Comparison of ENCODE assay signal across 9 mouse cellular contexts in genomic region chr5:97300861-97301260, GRCm38 (mm10).
DNase-seq lines count a peak whose midpoint lies in the region; ATAC-seq lines count a peak whose summit lies in the region.
"Had no signal": no experiment of that assay in that cellular context is flagged by ENCODE, and none has a peak within 500 bp of the region (broad histone marks: within the 10 kb centered on the region; RNA-seq: fewer than 3 reads in every experiment).

No protein-coding gene starts in this region.

- no peaks in the 10 kb centered on the region for H3K4me1 ChIP-seq in hindbrain, embryonic 11.5 days (replicated peaks; ENCODE audit: control insufficient read depth, insufficient read depth, low read length)
- no peaks in the 10 kb centered on the region for H3K4me1 ChIP-seq in hindbrain, embryonic 16.5 days (ENCODE audit: control insufficient read depth, insufficient read depth, low read depth, low read length)
- H3K4me1 ChIP-seq in kidney, embryonic 14.5 days (ENCODE audit: control insufficient read depth, insufficient read depth, low read length), result no peaks in the 10 kb centered on the region

- DNase-seq in hindbrain, embryonic 11.5 days (ENCODE audit: low spot score), result peak; percentile 34
- peak; percentile 92 to 93 for DNase-seq in cerebellum, postnatal 36 days
- peak; percentile 63 to 75 for DNase-seq in layer of hippocampus, postnatal 10 days (ENCODE audit: low spot score in 2 of 2)
- DNase-seq in retina, postnatal 1 day, result peak; percentile 66
- no peak for DNase-seq in adrenal gland, adult 2 months
- no peak for DNase-seq in kidney, adult 11 months
- DNase-seq: heart, postnatal 10 days had no signal

- 44% methylated on average over 5 of the region's 5 CpGs for WGBS in hindbrain, embryonic 11.5 days
- 35% methylated on average over 5 of the region's 5 CpGs for WGBS in hindbrain, embryonic 16.5 days
- 67% methylated on average over 5 of the region's 5 CpGs for WGBS in kidney, embryonic 14.5 days

- H3K27ac ChIP-seq in hindbrain, embryonic 11.5 days (ENCODE audit: low read depth, low read length), result no peak overlapping the region
- H3K27ac ChIP-seq in hindbrain, embryonic 16.5 days (ENCODE audit: low read depth, low read length), result no peak overlapping the region
- no peak overlapping the region for H3K27ac ChIP-seq in kidney, embryonic 14.5 days (ENCODE audit: low read depth, low read length)

- no peak overlapping the region for H3K4me3 ChIP-seq in hindbrain, embryonic 11.5 days (ENCODE audit: low read depth, low read length)
- no peak overlapping the region for H3K4me3 ChIP-seq in hindbrain, embryonic 16.5 days (ENCODE audit: low read length)
- no peak overlapping the region for H3K4me3 ChIP-seq in kidney, embryonic 14.5 days (ENCODE audit: low read length)

- no peaks in the 10 kb centered on the region for H3K36me3 ChIP-seq in hindbrain, embryonic 11.5 days (ENCODE audit: control insufficient read depth, insufficient read depth, low read length)
- no peaks in the 10 kb centered on the region for H3K36me3 ChIP-seq in hindbrain, embryonic 16.5 days (ENCODE audit: control insufficient read depth, insufficient read depth, low read length)
- H3K36me3 ChIP-seq in kidney, embryonic 14.5 days (ENCODE audit: control insufficient read depth, insufficient read depth, low read length), result no peaks in the 10 kb centered on the region

- H3K9me3 ChIP-seq in hindbrain, embryonic 11.5 days (ENCODE audit: control insufficient read depth, low read length), result no peaks in the 10 kb centered on the region
- H3K9me3 ChIP-seq in hindbrain, embryonic 16.5 days (ENCODE audit: control insufficient read depth, low read length), result no peaks in the 10 kb centered on the region
- H3K9me3 ChIP-seq in kidney, embryonic 14.5 days (ENCODE audit: control insufficient read depth, low read length), result no peaks in the 10 kb centered on the region

- no peaks in the 10 kb centered on the region for H3K27me3 ChIP-seq in hindbrain, embryonic 11.5 days (ENCODE audit: control insufficient read depth, insufficient read depth, low read length)
- H3K27me3 ChIP-seq in hindbrain, embryonic 16.5 days (replicated peaks; ENCODE audit: control insufficient read depth, insufficient read depth, low read length), result no peaks in the 10 kb centered on the region
- no peaks in the 10 kb centered on the region for H3K27me3 ChIP-seq in kidney, embryonic 14.5 days (ENCODE audit: control insufficient read depth, insufficient read depth, low read length)

- H3K9ac ChIP-seq in hindbrain, embryonic 11.5 days (ENCODE audit: low read depth, low read length), result no peak overlapping the region
- no peak overlapping the region for H3K9ac ChIP-seq in hindbrain, embryonic 16.5 days (ENCODE audit: low read depth, low read length)
- H3K9ac ChIP-seq in kidney, embryonic 14.5 days (ENCODE audit: low read depth, low read length), result no peak overlapping the region

- ATAC-seq in hindbrain, embryonic 11.5 days (ENCODE audit: low FRiP score), result peak; percentile 64
- ATAC-seq in hindbrain, embryonic 16.5 days, result no peak
- no peak for ATAC-seq in kidney, embryonic 14.5 days (ENCODE audit: low FRiP score, low TSS enrichment)

- no peak overlapping the region for H3K4me2 ChIP-seq in hindbrain, embryonic 11.5 days (replicated peaks; ENCODE audit: low read depth, low read length)
- H3K4me2 ChIP-seq in hindbrain, embryonic 16.5 days (ENCODE audit: low read length), result no peak overlapping the region
- no peak overlapping the region for H3K4me2 ChIP-seq in kidney, embryonic 14.5 days (replicated peaks; ENCODE audit: low read depth, low read length)

Comparison
In these comparisons a context has a peak if more than half of its experiments do, and no peak if none do; other contexts are left out.
1. DNase-seq: peak in hindbrain, embryonic 11.5 days (single experiment), cerebellum, postnatal 36 days (2 of 2), layer of hippocampus, postnatal 10 days (2 of 2) and retina, postnatal 1 day (single experiment); none in adrenal gland, adult 2 months (single experiment) and kidney, adult 11 months (single experiment).